Mouse (Mus musculus): Measurements from ENCODE around the gene Cnih1. TPM values are rescaled to one million over a fixed set of nuclear protein-coding genes. Genes with fewer than 3 reads are reported as not detected.

Cnih1 gene
- polyA plus RNA-seq, 1 experiment from 2014 or later = 169 TPM

DNA sequence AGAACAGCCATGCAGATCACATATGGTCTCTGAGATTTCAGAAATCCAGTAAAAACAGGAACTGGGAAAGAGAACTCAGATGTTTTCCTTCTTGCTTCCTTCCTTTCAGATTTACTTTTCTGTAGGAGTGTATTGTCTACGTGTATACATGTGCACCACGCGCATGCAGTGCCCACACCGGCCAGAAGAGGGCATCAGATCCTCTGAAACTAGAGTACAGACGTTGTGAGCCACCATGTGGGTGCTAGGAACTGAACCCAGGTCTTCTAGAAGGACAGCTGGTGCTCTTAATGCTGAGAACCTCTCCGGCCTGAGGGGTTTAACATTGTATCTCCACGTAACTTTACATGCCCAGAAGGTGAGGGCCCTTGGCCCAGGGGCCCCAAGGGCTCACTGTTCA lies 9.0 kb downstream of the Cnih1 start:
- 91% methylated on average over 7 of the region's 7 CpGs for WGBS
- Histone ChIP-seq H3K36me3 (ENCODE audit: control insufficient read depth, insufficient read depth, low read length) (peaks cover 43% of the 10 kb centered on the region), H3K27me3 (ENCODE audit: control insufficient read depth, insufficient read depth, low read depth, low read length) (no peaks in the 10 kb centered on the region)

DNA sequence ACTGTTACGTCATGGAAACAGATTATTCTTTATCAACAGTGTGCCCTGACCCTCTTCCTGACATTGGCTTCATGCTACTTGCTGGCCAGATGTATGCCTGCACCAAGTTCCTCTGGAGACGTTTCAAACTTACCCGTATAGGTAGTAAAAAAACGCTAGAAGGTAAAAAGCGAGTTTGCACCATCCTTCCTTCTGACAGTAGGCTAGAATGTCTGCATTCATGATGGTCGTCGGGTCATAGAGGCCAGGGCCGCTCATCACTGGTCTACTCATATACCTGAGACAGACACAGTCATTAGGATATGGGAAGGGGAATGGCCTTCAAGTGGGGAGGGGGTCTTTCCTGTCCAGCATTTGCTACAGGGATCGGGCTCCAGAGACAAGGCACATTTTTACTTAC lies 9.5 kb downstream of the Cnih1 start:
- Histone ChIP-seq H3K27ac (ENCODE audit: low read length) (no peak overlapping the region), H3K9me3 (ENCODE audit: control insufficient read depth, low read length) (peaks cover 10% of the 10 kb centered on the region), H3K4me3 (ENCODE audit: low read length) (no peak overlapping the region), H3K4me2 (ENCODE audit: low read depth, low read length) (no peak overlapping the region), H3K27me3 (ENCODE audit: control insufficient read depth, insufficient read depth, low read depth, low read length) (no peaks in the 10 kb centered on the region), H3K4me1 (replicated peaks; ENCODE audit: control insufficient read depth, insufficient read depth, low read length) (no peaks in the 10 kb centered on the region), H3K9ac (ENCODE audit: low read length) (no peak overlapping the region), H3K36me3 (ENCODE audit: control insufficient read depth, insufficient read depth, low read length) (peaks cover 43% of the 10 kb centered on the region)
- no peak for ATAC-seq (ENCODE audit: low read depth)
- WGBS = 95% methylated on average over 9 of the region's 9 CpGs

More for the DNA sequence above, 9.0 kb downstream of the Cnih1 start:
- Histone ChIP-seq H3K4me1 (replicated peaks; ENCODE audit: control insufficient read depth, insufficient read depth, low read length) (no peaks in the 10 kb centered on the region), H3K9me3 (ENCODE audit: control insufficient read depth, low read length) (peaks cover 10% of the 10 kb centered on the region), H3K4me2 (ENCODE audit: low read depth, low read length) (no peak overlapping the region), H3K4me3 (ENCODE audit: low read length) (no peak overlapping the region), H3K9ac (ENCODE audit: low read length) (no peak overlapping the region), H3K27ac (ENCODE audit: low read length) (no peak overlapping the region)
- no peak for ATAC-seq (ENCODE audit: low read depth)

DNA sequence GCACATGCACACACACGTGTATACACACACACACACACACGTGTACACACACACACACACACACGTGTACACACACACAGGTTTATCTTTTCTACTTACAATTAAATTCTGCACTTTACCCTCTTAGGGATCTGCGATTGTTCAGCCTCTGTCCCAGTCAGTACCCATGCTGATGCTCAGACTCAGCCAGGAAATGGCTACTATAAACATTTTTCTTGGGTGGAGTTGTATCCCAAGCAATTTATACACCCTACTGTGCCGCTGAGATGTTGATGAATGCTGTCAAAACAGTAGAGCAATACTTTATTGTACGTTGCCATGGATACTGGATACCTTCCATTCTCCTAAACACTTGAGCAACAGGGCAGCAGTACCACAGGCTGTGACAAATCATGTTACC lies 18.2 kb downstream of the Cnih1 start:
- ATAC-seq (ENCODE audit: low read depth) = peak; percentile 36; the same call in 1 of the 2 replicates
- peaks cover 28% of the 10 kb centered on the region for H3K36me3 ChIP-seq (ENCODE audit: control insufficient read depth, insufficient read depth, low read length)

DNA sequence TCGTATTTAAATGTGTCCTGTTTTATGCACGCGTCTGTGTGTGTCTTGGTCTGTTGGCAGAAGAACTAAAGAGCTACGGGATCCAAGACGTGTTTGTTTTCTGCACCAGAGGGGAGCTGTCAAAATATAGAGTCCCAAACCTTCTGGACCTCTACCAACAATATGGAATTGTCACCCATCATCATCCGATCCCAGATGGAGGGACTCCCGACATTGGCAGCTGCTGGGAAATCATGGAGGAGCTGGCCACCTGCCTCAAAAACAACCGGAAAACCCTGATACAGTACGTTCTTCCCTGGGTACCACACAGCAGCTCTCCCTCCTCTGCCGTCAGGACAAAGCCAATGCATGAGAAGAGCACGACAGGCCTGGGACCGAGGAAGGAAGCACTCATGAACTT lies 21.1 kb downstream of the Cnih1 start:
- 68% methylated on average over 12 of the region's 12 CpGs for WGBS
- Histone ChIP-seq H3K27ac (ENCODE audit: low read length) (no peak overlapping the region), H3K4me1 (replicated peaks; ENCODE audit: control insufficient read depth, insufficient read depth, low read length) (peaks cover under 1% of the 10 kb centered on the region), H3K9me3 (ENCODE audit: control insufficient read depth, low read length) (no peaks in the 10 kb centered on the region), H3K36me3 (ENCODE audit: control insufficient read depth, insufficient read depth, low read length) (peaks cover 34% of the 10 kb centered on the region), H3K27me3 (ENCODE audit: control insufficient read depth, insufficient read depth, low read depth, low read length) (no peaks in the 10 kb centered on the region), H3K4me2 (ENCODE audit: low read depth, low read length) (no peak overlapping the region), H3K4me3 (ENCODE audit: low read length) (no peak overlapping the region), H3K9ac (ENCODE audit: low read length) (no peak overlapping the region)
- no peak for ATAC-seq (ENCODE audit: low read depth)

More for the DNA sequence above, 18.2 kb downstream of the Cnih1 start:
- H3K27me3 ChIP-seq (ENCODE audit: control insufficient read depth, insufficient read depth, low read depth, low read length) = no peaks in the 10 kb centered on the region
- no peak overlapping the region for H3K27ac ChIP-seq (ENCODE audit: low read length)
- no peak overlapping the region for H3K4me3 ChIP-seq (ENCODE audit: low read length)
- 68% methylated on average over 6 of the region's 6 CpGs for WGBS
- H3K9me3 ChIP-seq (ENCODE audit: control insufficient read depth, low read length) = no peaks in the 10 kb centered on the region
- no peak overlapping the region for H3K4me2 ChIP-seq (ENCODE audit: low read depth, low read length)
- H3K4me1 ChIP-seq (replicated peaks; ENCODE audit: control insufficient read depth, insufficient read depth, low read length) = no peaks in the 10 kb centered on the region
- H3K9ac ChIP-seq (ENCODE audit: low read length) = no peak overlapping the region

DNA sequence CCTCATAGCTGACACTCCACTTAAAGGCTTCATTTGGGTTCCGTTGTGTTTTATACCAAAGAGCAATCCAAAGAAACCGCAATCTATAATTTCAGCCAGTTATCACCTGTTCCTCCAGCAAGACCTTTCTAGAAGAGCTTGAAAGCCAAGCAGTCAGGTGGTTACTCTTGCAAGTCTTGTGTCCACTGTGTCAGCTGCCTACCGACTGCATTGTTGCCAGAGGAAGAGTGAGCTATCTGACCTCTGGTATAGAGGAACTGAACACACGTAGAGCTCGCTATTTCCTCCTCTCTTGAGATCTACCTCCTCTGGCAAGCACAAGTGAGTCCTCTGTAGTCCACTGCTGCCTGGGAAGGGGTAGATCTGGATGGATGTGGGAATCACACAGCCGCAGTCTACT lies 27.0 kb downstream of the Cnih1 start:
- ATAC-seq (ENCODE audit: low read depth) = no peak
- Histone ChIP-seq H3K4me3 (ENCODE audit: low read length) (peak overlapping the region; percentile 92), H3K9me3 (ENCODE audit: control insufficient read depth, low read length) (peaks cover 4% of the 10 kb centered on the region; the same call in 1 of the 2 replicates), H3K4me2 (ENCODE audit: low read depth, low read length) (peak overlapping the region; percentile 63), H3K27me3 (ENCODE audit: control insufficient read depth, insufficient read depth, low read depth, low read length) (no peaks in the 10 kb centered on the region), H3K27ac (ENCODE audit: low read length) (no peak overlapping the region), H3K4me1 (replicated peaks; ENCODE audit: control insufficient read depth, insufficient read depth, low read length) (peaks cover 8% of the 10 kb centered on the region), H3K36me3 (ENCODE audit: control insufficient read depth, insufficient read depth, low read length) (peaks cover 12% of the 10 kb centered on the region), H3K9ac (ENCODE audit: low read length) (peak overlapping the region; percentile 81)
- 30% methylated on average over 6 of the region's 6 CpGs for WGBS

DNA sequence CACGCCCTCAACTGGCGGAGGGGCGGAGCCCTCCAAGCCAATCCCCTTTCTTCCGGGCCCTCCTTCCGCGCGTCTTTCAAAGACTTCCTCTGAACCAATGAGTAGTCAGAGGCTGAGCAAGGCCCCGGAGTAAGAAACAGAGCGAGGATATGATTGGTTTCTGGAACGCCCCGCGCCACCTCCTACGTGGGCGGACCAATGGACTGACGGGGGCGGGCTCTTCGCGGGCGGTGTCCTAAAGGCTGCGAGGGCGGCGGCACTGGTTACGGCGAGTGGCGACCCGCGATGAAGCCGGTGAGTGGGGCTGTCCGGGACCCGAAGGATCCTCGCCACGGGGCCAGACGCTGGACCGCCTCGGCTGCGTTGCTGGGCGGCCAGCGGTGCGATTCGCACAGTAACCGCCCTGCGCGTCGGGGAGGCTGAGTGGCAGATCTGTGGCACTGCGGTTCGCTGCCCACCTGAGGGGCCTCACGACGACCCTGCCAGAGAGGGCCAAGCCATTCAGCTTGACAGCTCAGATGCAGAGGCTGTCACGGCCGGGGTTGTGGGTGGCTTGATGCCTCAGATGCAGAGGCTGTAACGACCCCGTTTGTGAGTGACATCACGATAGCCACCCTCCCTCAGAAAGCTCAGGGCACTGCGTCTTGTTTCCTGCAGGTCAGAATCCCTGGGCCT lies 27.7 kb downstream of the Cnih1 start, which contains the start of gene Cdkn3:
Cdkn3 (plus strand) TSS at position 187 of the 675 bp plus-strand sequence.
- peak within 1 kb of the TSS; percentile 52 for H3K27ac ChIP-seq (ENCODE audit: low read length)
- WGBS = 0% methylated on average over 54 of the region's 54 CpGs
- H3K27me3 ChIP-seq (ENCODE audit: control insufficient read depth, insufficient read depth, low read depth, low read length) = no peaks in the 10 kb centered on the region
- peaks cover 12% of the 10 kb centered on the region for H3K36me3 ChIP-seq (ENCODE audit: control insufficient read depth, insufficient read depth, low read length)
- peaks cover 4% of the 10 kb centered on the region; the same call in 1 of the 2 replicates for H3K9me3 ChIP-seq (ENCODE audit: control insufficient read depth, low read length)
- H3K9ac ChIP-seq (ENCODE audit: low read length) = peak within 1 kb of the TSS; percentile 81
- peak within 1 kb of the TSS; percentile 63 for H3K4me2 ChIP-seq (ENCODE audit: low read depth, low read length)
- peak within 1 kb of the TSS; percentile 92 for H3K4me3 ChIP-seq (ENCODE audit: low read length)
- H3K4me1 ChIP-seq (replicated peaks; ENCODE audit: control insufficient read depth, insufficient read depth, low read length) = peaks cover 8% of the 10 kb centered on the region
- peak; percentile 100 for ATAC-seq (ENCODE audit: low read depth)

DNA sequence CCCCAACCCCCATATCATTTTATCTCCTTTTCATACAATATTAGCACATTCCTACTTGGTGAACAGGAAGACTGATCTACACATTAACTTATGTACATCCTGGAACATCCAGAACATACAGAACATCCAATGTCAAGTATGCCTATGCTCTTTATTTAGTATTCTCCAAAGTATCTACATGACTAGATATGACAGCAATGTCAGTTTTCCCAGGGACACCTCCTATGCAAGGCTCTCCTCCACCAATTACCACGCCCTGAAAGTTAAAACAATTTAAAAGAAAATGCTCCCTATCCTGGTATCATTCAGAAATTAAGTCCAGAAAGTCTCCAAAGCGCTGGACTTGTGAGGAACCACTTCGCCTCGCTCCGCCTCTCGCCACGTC lies 28.2 kb downstream of the Cnih1 start:
- H3K36me3 ChIP-seq (ENCODE audit: control insufficient read depth, insufficient read depth, low read length) = peaks cover 10% of the 10 kb centered on the region
- peak overlapping the region; percentile 92 for H3K4me3 ChIP-seq (ENCODE audit: low read length)
- no peak overlapping the region for H3K27ac ChIP-seq (ENCODE audit: low read length)
- no peak; the same call in 1 of the 2 replicates for ATAC-seq (ENCODE audit: low read depth)
- H3K4me2 ChIP-seq (ENCODE audit: low read depth, low read length) = peak overlapping the region; percentile 63
- peaks cover 4% of the 10 kb centered on the region; the same call in 1 of the 2 replicates for H3K9me3 ChIP-seq (ENCODE audit: control insufficient read depth, low read length)
- 1% methylated on average over 7 of the region's 7 CpGs for WGBS
- no peak overlapping the region for H3K9ac ChIP-seq (ENCODE audit: low read length)
- H3K27me3 ChIP-seq (ENCODE audit: control insufficient read depth, insufficient read depth, low read depth, low read length) = no peaks in the 10 kb centered on the region
- peaks cover 8% of the 10 kb centered on the region for H3K4me1 ChIP-seq (replicated peaks; ENCODE audit: control insufficient read depth, insufficient read depth, low read length)

DNA sequence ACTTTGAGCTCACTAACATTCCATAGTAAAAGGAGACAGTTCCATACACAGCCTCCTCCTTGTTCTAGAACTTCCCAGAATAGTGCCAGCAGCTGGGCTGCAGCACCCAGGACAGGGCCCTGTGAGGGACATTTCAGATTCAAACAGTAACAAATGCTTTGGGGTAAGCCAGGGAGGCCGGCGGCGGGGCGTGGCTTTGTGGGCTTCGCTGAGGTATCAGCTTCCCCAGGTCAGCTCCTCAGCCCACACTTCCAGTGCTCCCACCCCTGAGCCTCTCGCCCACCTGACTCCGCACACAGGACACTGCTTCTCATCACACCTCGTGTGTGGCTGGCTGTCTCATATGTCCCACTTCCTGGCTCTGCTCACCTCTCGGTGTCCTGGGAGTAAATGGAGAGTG lies 30.5 kb downstream of the Cnih1 start:
- Histone ChIP-seq H3K27me3 (ENCODE audit: control insufficient read depth, insufficient read depth, low read depth, low read length) (no peaks in the 10 kb centered on the region), H3K4me2 (ENCODE audit: low read depth, low read length) (no peak overlapping the region), H3K4me1 (replicated peaks; ENCODE audit: control insufficient read depth, insufficient read depth, low read length) (peaks cover 8% of the 10 kb centered on the region), H3K9me3 (ENCODE audit: control insufficient read depth, low read length) (peaks cover 4% of the 10 kb centered on the region; the same call in 1 of the 2 replicates), H3K27ac (ENCODE audit: low read length) (no peak overlapping the region), H3K9ac (ENCODE audit: low read length) (no peak overlapping the region), H3K4me3 (ENCODE audit: low read length) (no peak overlapping the region), H3K36me3 (ENCODE audit: control insufficient read depth, insufficient read depth, low read length) (no peaks in the 10 kb centered on the region)
- ATAC-seq (ENCODE audit: low read depth) = no peak
- 53% methylated on average over 9 of the region's 9 CpGs for WGBS

DNA sequence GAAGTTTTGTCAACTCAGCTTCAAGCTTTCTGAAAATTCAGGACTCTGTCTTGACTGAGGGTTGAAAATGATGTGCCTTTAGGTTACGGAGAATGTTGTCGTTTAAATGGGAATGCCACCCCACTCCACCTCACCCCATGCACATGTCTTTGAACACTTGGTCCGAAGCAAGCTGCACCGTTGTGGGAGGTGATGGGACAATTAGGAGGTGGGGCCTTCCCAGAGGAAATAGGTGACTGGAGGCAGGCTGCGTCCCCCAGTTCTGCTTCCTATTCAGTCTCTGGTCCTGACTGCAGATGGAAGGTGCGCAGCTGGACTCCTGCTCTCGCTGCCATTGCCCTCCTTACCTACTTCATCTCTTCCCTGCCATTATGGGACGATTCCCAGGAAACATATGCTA lies 32.4 kb downstream of the Cnih1 start:
- no peak for ATAC-seq (ENCODE audit: low read depth)
- H3K9ac ChIP-seq (ENCODE audit: low read length) = no peak overlapping the region
- H3K4me1 ChIP-seq (replicated peaks; ENCODE audit: control insufficient read depth, insufficient read depth, low read length) = no peaks in the 10 kb centered on the region; the same call in none of the 2 replicates
- H3K9me3 ChIP-seq (ENCODE audit: control insufficient read depth, low read length) = peaks cover 4% of the 10 kb centered on the region; the same call in 1 of the 2 replicates
- no peaks in the 10 kb centered on the region for H3K27me3 ChIP-seq (ENCODE audit: control insufficient read depth, insufficient read depth, low read depth, low read length)
- H3K36me3 ChIP-seq (ENCODE audit: control insufficient read depth, insufficient read depth, low read length) = no peaks in the 10 kb centered on the region
- 90% methylated on average over 8 of the region's 8 CpGs for WGBS
- H3K27ac ChIP-seq (ENCODE audit: low read length) = no peak overlapping the region
- no peak overlapping the region for H3K4me3 ChIP-seq (ENCODE audit: low read length)
- H3K4me2 ChIP-seq (ENCODE audit: low read depth, low read length) = no peak overlapping the region
